Mouse (Mus musculus) heart, postnatal 4 days (tissue): Measurements from ENCODE around the gene Psma7. TPM values are rescaled to one million over a fixed set of nuclear protein-coding genes. Genes with fewer than 3 reads are reported as not detected.

Experiments used
- DNase-seq: peaks from one replicate; pipeline ENCODE4 v3.0.0; 2021
- total RNA-seq, 2 experiments: library from RNA; stranded (reverse); gene quantifications; 2 replicates each; pipeline ENCODE4 v1.2.3; 2021

Psma7 gene
- total RNA-seq, 2 experiments from 2014 or later = 174 to 190 TPM

DNA sequence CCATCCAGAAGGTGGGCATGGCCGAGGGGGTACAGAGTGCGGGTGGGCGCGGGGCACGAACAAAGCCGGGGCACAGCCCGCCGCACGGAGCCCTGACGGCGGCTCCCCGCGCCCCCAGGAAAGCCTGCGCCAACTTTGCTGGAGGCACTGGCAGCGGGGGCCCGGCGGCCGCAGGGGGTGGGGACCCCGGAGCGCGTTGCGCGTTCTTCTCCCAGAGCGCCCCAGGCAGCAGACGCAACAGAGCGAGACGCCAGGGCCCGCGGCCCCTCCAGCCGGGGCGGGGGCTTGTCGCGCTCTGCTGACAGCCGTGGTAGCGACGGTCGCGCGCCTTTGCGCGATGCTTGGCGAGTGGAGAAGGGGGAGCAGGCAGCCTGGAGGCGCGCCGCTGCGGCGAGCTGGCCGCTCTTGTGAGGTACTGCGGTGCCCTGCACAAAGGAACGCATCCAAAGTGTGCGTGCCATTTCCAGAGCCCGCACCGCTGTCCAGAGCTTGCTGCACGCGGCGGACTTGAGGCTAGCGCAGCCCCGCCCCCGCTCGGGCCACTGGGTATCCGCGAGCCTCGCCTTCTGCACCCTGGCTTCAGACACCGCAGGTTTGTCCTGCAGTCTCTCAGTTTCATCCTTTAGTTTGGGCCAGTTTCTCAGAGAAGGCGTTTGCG lies 754 bp upstream of the Psma7 start:
- peak; percentile 74 for DNase-seq

DNA sequence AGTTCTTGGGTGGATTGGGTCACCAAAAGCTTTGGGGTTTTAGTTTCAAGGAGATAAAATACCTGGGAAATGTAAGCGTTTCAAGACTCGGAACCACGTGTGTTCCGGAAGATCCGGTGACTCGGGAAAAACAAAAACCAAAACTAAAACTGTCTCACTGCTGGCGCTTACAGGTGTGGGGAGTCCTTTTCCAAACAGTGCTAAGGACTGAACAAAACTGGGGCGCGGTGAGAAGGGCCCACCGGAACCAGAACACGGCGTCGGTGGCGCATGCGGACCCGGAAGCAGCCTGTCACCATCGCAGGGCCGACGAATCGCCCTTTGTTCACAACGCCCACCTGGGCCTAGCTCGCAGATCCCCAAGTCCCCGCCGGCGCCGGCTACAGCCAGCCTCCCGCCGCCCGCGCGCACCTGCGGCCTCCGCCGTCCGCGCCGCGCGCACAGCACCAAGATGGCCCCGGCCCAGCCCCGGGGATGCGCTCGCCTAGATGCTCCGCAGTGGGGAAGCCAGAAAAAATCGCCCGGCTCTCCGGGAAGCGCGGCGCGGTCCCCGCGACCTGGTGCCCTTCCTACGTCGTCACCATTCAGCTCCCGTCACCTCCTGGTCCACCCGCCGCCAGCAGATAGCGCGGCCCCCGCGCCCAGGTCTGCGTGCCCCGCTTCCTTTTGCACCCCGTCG lies 517 bp downstream of the Psma7 start:
- no peak for DNase-seq

DNA sequence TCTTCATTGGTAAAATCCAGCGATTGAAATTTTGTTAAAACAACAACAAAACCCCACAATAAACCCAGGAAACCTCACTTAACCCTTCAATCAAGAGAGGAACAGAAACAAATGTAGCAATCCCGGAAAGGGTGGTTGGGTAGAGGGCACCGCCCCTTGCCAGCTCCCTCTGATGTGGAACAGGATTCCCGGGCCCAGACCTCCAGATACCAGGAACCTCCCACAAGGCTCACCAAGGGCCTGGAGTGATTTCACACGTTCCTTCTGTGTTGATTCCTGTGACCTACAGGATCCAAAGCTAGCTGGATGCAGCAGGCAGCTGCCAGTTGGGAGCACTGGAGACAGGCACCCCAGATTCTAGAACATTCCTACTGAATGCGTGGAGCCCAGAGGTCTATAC lies 1.8 kb downstream of the Psma7 start:
- no peak for DNase-seq

GRCm38 (mm10) chr2:180034753-180035152 lies 7.5 kb downstream of the Psma7 start:
- no peak for DNase-seq

DNA sequence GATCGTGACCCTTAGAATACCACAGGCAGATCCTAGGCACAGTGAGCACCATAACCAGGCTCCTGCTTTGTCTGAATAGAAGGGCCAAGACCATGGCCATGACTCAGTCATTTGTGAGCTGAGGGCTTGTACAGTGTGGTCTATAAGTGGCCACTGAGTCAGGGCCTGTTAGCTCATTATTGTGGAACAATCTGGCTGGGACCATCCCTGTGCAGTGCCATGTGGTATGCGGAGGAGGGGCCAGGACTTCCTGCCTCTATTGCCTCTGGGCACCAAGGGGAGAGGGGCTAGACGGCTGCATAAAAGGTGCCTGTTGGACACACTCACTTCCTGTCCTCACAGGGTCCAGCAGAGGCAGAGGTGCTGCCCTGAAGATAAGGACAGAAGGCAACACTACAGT lies 8.3 kb downstream of the Psma7 start:
- no peak for DNase-seq

GRCm38 (mm10) chr2:180032925-180033324 lies 9.3 kb downstream of the Psma7 start:
- DNase-seq = no peak

- no peak for DNase-seq
These were observed 11.0 kb downstream of the Psma7 start for GRCm38 (mm10) chr2:180031270-180031669.

GRCm38 (mm10) chr2:180027768-180028167 lies 14.5 kb downstream of the Psma7 start:
- DNase-seq = no peak

DNA sequence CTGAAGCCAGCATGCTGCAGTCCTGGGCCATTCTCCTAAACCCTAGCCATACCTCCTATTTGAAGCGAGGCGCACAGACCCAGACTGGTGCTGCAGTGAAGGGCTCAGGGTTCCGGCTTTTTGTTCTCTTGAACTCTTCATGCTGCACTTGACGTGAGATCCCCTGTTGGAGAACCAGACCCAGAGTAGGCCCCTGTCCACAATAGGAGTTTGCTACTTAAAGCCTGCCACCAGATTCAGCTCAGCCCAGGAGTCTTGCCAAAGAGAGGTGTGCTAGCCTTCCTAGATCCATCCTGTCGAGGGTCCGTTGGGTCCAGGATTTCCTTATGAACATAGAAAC lies 16.4 kb downstream of the Psma7 start:
- DNase-seq = no peak

DNA sequence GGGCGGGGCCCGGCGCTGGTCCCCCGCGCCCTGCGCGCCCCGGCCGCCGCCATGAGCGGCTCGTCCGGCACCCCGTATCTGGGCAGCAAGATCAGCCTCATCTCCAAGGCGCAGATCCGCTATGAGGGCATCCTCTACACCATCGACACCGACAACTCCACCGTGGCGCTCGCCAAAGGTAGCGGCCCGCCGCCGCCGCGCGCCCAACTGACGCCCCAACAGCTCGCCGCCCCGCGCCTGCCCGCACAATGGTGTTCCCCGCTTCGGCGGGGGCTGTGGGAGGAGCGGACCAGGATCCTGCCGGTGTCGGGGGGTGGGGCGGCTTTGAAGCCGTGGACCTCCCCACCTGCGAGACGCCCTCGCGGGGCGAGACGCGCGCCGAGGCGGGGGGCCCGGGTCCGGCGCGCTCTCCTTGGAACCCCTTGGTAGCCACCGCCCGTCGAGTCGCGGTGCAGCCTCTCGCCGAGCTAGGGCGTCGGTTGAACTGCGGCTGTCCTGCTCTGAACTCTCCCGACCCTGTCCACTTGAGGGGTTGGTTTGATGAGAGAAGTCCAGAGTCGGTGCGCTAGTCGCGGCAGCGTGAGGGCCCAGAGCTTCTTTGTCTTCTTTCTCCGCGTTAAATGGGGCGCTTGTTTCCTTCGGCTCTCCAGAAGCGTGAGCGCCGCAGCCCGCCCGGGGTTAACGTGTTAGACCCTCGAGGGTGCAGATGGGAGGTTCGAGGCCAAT lies 16.9 kb downstream of the Psma7 start:
- DNase-seq = peak; percentile 47

- peak; percentile 99 for DNase-seq
These were observed 17.7 kb downstream of the Psma7 start, which contains the start of gene Lsm14b for GRCm38 (mm10) chr2:180024401-180025098. TSS of gene Lsm14b (plus strand) at chr2:180024987.

DNA sequence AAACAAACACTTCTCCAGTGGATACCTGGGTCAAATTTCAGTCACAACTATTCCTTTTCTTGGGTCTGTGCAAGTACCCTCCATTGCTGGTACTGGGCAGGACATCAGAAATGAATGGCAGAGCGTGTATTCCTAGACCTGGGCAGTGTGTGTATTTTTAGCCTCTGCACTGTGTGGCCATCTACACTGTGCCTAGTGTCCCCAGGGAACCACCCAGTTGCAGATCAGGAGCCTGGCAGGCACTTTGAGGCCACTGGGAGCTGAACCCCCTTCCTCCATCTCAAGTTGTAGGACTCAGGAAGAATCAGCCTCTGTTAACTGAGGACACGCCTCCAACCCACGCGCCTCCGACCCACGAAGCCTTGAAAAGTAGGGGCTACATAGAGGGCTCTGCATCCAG lies 19.5 kb downstream of the Psma7 start:
- DNase-seq = no peak

DNA sequence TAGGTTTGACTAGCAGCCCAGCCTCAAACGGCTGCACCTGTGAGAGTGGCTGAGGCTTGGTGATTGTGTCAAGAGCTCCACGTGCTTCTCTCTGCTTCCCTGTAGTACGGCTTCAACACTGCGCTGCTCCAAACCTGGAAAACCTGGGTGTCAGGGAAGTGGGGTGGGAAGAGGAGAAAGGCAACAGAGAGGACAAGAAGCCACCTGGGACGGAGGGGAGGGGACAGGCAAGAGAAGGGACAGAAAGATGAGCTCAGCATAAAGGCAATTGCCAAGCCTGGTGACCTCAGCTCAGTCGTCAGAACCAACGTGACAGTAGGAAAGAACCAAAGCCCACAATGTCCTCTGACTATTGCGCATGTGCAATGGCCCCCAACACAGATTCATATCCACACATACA lies 21.3 kb downstream of the Psma7 start:
- no peak for DNase-seq

DNA sequence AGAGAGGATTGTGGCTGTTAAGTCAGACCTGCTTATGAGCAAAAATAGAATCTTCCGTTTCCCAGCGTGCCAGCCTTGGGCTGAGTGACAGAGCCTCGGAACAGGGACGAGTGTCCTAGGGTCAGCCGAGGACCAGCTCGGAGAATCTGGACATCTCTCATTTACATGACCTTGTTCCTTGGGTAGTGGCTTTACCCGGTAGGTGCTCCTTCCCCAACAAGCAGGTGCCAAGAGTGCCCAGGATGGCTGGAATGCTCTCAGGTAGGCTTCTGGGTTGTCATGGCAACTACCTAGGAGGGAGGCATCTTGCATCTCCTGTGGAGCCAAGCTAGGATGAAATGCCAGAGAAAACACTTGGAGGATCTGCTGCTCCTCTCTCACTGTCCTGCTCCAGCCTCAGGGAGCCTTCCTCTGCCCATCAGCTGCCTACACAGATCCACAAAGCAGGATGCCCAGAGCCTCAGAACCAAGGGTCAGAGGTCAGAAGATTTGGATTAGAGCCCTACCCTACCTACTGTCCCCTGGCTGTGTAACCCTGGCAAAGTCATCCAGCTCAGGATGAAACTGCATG lies 22.1 kb downstream of the Psma7 start:
- no peak for DNase-seq

GRCm38 (mm10) chr2:180018573-180018972 lies 23.7 kb downstream of the Psma7 start:
- no peak for DNase-seq

DNA sequence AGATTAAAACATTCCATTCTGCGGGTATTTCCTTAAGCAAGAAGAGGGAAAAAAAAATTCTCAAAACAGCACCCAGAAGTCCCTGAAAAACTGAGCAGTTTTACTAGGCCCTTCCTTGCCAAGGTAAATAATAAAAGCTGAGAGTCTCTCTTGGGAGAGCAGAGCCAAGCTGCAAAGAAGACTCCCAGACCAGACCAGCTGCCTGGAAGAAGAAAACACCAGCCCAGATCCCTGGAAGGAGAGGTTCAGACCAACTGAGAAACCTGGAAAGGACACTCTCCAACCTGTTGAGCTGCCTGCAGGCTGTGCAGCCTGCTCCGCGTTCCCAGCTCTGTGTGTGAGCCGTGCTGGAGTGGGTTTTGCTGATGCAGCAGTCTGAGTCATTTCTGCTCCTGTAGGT lies 24.6 kb downstream of the Psma7 start:
- DNase-seq = no peak

DNA sequence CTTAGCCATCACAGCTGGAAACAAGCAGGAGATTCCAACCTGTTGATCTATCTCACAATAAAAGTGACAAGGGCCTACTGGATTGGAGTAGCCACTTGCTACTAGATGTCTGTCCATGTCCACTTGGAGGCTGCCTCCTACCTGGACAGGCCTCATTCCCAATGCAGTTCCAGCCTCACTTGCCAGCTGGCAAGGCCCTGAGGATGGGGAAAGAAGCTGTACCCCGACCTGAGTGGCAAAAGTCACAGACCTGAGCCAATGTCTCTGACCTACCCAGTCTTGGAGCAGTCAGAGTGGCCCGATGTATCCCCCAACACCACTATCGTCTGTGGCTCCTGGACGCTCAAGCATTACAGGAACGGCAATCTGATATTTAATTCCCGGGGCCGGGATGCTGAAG lies 28.5 kb downstream of the Psma7 start:
- DNase-seq = no peak

- DNase-seq = no peak
These were observed 30.9 kb downstream of the Psma7 start for GRCm38 (mm10) chr2:180011370-180011769.

- no peak for DNase-seq
These were observed 31.5 kb downstream of the Psma7 start for GRCm38 (mm10) chr2:180010686-180011085.

DNA sequence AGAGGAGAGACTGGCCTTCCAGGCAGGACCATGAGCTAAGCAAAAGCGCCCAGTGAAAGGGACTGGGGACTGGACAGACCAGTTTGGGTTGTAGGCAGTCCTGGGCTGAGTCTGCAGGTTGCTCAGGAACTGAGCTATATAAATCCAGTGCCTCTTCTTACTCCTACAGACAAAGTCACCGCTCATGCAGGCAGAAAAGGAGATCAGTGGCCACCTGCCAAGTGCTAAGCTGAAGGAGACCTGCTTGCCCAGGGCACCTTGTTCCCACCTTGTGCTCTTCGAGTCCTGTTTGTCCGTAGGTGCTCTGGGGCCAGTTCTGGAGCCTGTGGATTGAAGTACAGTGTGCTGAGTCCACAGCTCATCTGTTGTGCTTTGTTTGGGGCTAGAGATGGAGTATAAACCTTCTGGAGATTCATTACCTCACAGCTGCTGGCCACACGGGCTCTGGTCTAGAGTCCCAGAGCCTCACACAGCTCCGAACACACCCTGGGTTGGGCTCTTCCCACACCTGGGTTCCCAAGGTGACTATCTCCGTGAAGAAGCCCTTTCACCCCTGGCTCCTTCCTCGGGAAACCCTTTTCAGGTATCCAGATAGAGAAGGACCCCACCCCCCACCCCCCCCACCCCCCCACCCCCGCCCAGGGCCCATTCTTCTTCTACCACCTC lies 35.7 kb downstream of the Psma7 start:
- no peak for DNase-seq

- DNase-seq = no peak
These were observed 36.4 kb downstream of the Psma7 start for GRCm38 (mm10) chr2:180005656-180006351.

GRCm38 (mm10) chr2:180001635-180002034 lies 40.6 kb downstream of the Psma7 start:
- no peak for DNase-seq
